Mouse (Mus musculus): ENCODE measurements at regions not wholly inside any gene's neighbourhood (a gene's known extent, or its start where the extent isn't known, plus 50 kb on each side); places are given as distances from the start of the nearest gene placed in this dataset.

DNA sequence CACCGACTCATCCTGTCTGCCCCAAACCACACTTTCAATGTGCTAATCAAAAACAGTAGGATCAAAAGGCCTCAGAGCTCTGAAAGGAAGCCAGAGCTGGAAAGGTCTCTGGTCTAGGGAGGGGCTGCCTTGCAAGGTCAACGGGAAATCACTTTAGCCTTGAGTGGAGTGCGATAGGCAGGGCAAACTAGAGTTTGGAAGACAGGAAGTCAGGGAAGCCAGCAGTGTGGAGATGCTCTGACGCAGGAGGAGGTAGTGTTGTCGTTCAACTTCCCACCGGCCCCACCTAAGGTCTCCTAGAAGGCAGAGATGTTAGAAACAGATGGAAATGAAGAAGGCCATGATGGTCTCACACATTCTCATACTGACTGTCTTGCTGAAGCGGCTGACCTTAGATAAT is 52.0 kb upstream of the Trp53i11 start:
- Histone ChIP-seq H3K9me3 (replicated peaks) (no peaks in the 10 kb centered on the region), H3K4me1 (no peaks in the 10 kb centered on the region), H3K27ac (no peak overlapping the region), H3K27me3 (ENCODE audit: low read depth, poor library complexity, severe bottlenecking) (no peaks in the 10 kb centered on the region), H3K36me3 (no peaks in the 10 kb centered on the region), H3K4me3 (no peak overlapping the region)
- no peak for DNase-seq (ENCODE audit: low spot score)
- WGBS, result 56% methylated on average over 7 of the region's 7 CpGs

GRCm38 (mm10) chr2:93133301-93133971 is 53.9 kb upstream of the Trp53i11 start:
- Histone ChIP-seq H3K27ac (no peak overlapping the region), H3K9me3 (replicated peaks) (no peaks in the 10 kb centered on the region), H3K36me3 (no peaks in the 10 kb centered on the region), H3K27me3 (ENCODE audit: low read depth, poor library complexity, severe bottlenecking) (no peaks in the 10 kb centered on the region), H3K4me3 (no peak overlapping the region), H3K4me1 (no peaks in the 10 kb centered on the region)
- 86% methylated on average over 10 of the region's 10 CpGs for WGBS
- no peak for DNase-seq (ENCODE audit: low spot score)

GRCm38 (mm10) chr2:93131825-93132623 is 55.3 kb upstream of the Trp53i11 start:
- WGBS, result 61% methylated on average over 9 of the region's 9 CpGs
- DNase-seq (ENCODE audit: low spot score), result no peak

DNA sequence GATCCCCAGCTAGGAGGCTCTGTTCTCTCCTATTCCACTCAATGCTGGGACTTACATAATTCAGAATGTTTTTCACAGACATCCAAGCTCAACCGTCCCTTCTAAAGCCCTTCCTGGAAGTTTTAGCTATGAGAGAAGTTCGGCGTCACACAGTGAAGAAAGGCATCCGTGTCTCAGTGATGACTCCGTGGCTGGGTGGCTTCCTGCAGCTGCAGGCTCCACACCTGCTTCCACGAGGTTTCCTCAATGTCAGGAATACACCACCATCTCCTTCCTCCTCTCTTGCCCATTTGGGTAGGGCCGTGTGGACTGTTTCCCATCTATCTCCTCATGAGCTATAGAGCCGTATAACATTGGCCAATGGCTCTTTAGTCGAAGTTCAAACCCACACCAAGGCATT is 56.1 kb upstream of the Trp53i11 start:
- DNase-seq (ENCODE audit: low spot score), result no peak
- 80% methylated on average over 9 of the region's 9 CpGs for WGBS
- peaks cover 4% of the 10 kb centered on the region for H3K4me1 ChIP-seq

More at GRCm38 (mm10) chr2:93131825-93132623, 55.3 kb upstream of the Trp53i11 start:
- H3K36me3 ChIP-seq, result no peaks in the 10 kb centered on the region
- H3K4me1 ChIP-seq, result no peaks in the 10 kb centered on the region
- H3K4me3 ChIP-seq, result no peak overlapping the region
- H3K9me3 ChIP-seq (replicated peaks), result no peaks in the 10 kb centered on the region
- no peaks in the 10 kb centered on the region for H3K27me3 ChIP-seq (ENCODE audit: low read depth, poor library complexity, severe bottlenecking)
- no peak overlapping the region for H3K27ac ChIP-seq

DNA sequence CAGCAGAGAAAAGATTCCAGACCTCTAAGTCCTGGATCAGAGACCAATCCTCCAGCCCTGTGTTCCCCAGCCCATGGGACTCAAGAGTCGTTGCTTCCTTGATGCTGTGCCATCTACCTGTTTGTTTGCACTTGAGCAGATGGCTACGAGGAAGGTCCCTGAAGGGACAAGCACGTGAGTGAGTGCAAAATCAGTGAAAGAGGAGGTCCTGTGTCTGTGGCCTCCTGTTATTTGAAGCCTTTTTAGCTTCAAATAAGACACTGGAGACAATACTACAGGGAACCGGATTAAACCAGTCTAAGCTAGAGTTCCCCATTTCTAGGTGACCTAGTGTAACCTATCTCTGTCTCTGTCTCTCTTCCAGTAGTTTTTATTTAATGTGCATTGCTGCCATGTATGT is 58.2 kb upstream of the Trp53i11 start:
- H3K4me1 ChIP-seq, result peaks cover 4% of the 10 kb centered on the region
- H3K27me3 ChIP-seq (ENCODE audit: low read depth, poor library complexity, severe bottlenecking), result no peaks in the 10 kb centered on the region
- no peak overlapping the region for H3K4me3 ChIP-seq
- 63% methylated on average over 4 of the region's 4 CpGs for WGBS
- no peaks in the 10 kb centered on the region for H3K9me3 ChIP-seq (replicated peaks)
- no peak for DNase-seq (ENCODE audit: low spot score)
- no peaks in the 10 kb centered on the region for H3K36me3 ChIP-seq
- no peak overlapping the region for H3K27ac ChIP-seq

More for the DNA sequence above, 56.1 kb upstream of the Trp53i11 start:
- Histone ChIP-seq H3K36me3 (no peaks in the 10 kb centered on the region), H3K4me3 (no peak overlapping the region), H3K27me3 (ENCODE audit: low read depth, poor library complexity, severe bottlenecking) (no peaks in the 10 kb centered on the region), H3K9me3 (replicated peaks) (no peaks in the 10 kb centered on the region), H3K27ac (no peak overlapping the region)

DNA sequence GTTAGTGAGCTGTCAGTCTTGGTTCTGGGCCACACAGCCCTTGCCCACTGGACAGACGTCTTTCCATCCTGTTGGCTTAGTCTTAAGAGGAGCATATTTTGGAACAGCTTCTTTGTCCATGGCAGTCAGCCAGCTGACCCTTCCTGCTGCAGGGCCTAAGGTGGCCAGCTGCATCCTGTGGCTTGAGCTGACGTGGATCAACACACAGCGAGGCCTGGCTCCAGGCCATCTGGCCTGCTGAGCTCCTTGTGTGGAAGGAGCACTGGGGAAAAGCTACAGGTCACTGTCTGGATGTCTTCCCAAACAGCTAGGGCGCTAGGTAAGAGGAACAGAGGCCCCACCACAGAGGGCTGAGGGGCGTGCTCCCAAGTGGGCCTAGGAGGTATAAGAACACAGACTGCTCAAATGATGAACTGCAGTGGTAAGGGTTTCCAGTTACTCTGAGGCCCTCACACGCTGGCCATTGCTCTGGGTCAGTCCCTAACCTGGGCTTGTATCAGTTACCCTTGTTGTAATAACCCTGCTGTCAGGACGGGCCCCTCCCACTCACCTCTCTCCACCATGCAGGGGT is 60.7 kb upstream of the Trp53i11 start:
- 67% methylated on average over 7 of the region's 7 CpGs for WGBS
- H3K4me1 ChIP-seq, result peaks cover 20% of the 10 kb centered on the region
- no peaks in the 10 kb centered on the region for H3K36me3 ChIP-seq
- DNase-seq (ENCODE audit: low spot score), result no peak
- no peaks in the 10 kb centered on the region for H3K9me3 ChIP-seq (replicated peaks)
- no peak overlapping the region for H3K27ac ChIP-seq
- no peaks in the 10 kb centered on the region for H3K27me3 ChIP-seq (ENCODE audit: low read depth, poor library complexity, severe bottlenecking)
- no peak overlapping the region for H3K4me3 ChIP-seq

DNA sequence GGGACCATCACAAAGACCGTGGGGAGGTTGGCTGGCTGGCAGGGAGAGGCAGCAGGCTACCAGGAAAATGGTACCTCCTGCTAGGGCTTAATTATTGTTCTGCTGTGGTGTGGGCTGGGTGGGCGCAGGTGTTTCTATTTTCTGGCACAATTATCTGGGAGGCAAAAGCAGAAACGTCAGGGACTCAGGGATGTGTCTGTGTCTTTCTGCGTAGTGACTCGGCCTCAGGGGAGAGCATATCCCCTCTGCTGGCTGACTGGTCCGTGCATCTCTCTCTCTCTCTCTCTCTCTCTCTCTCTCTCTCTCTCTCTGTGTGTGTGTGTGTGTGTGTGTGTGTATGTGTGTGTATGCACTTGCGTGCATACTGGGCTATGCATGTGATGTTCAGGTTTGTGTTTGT is 61.2 kb upstream of the Trp53i11 start:
- Histone ChIP-seq H3K27me3 (ENCODE audit: low read depth, poor library complexity, severe bottlenecking) (no peaks in the 10 kb centered on the region), H3K27ac (no peak overlapping the region), H3K4me3 (no peak overlapping the region), H3K4me1 (peaks cover 26% of the 10 kb centered on the region), H3K36me3 (no peaks in the 10 kb centered on the region), H3K9me3 (replicated peaks) (no peaks in the 10 kb centered on the region)
- DNase-seq (ENCODE audit: low spot score), result no peak
- WGBS, result 79% methylated on average over 7 of the region's 7 CpGs

- 90% methylated on average over 7 of the region's 7 CpGs for WGBS
- Histone ChIP-seq H3K4me1 (peaks cover 29% of the 10 kb centered on the region), H3K27me3 (ENCODE audit: low read depth, poor library complexity, severe bottlenecking) (no peaks in the 10 kb centered on the region), H3K9me3 (replicated peaks) (no peaks in the 10 kb centered on the region), H3K36me3 (no peaks in the 10 kb centered on the region), H3K27ac (no peak overlapping the region), H3K4me3 (no peak overlapping the region)
- DNase-seq (ENCODE audit: low spot score), result no peak
These were observed 62.4 kb upstream of the Trp53i11 start for GRCm38 (mm10) chr2:93124866-93125467.

DNA sequence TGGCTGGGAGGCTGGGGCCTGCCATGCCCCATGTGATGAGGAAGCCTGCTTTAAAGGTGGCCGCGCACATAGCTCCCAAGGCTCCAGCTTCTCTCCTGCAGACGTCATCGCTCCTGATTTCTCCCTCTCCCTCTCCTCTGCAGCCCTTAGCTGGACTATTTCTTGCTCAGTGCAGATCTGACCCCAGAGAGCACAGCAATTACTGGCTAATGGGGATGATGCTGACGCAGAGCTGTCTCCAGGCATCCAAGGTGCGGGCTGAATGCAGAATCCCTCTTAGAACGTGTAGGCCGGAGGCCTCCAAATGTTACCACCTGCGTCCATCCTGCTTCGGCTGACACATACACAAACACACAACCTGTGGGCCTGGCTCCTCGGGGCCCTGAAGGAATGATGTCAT is 63.5 kb upstream of the Trp53i11 start:
- DNase-seq (ENCODE audit: low spot score), result no peak
- Histone ChIP-seq H3K27me3 (ENCODE audit: low read depth, poor library complexity, severe bottlenecking) (no peaks in the 10 kb centered on the region), H3K9me3 (replicated peaks) (no peaks in the 10 kb centered on the region), H3K4me1 (peaks cover 34% of the 10 kb centered on the region), H3K27ac (0 out of 2 replicates have a peak overlapping the region, but pooled peaks have one; percentile 12), H3K4me3 (no peak overlapping the region), H3K36me3 (no peaks in the 10 kb centered on the region)
- 84% methylated on average over 11 of the region's 11 CpGs for WGBS

GRCm38 (mm10) chr2:93120386-93120785 is 67.0 kb upstream of the Trp53i11 start:
- Histone ChIP-seq H3K36me3 (no peaks in the 10 kb centered on the region), H3K27me3 (ENCODE audit: low read depth, poor library complexity, severe bottlenecking) (no peaks in the 10 kb centered on the region), H3K4me3 (no peak overlapping the region), H3K9me3 (replicated peaks) (no peaks in the 10 kb centered on the region), H3K4me1 (peaks cover 35% of the 10 kb centered on the region), H3K27ac (no peak overlapping the region)
- WGBS, result 85% methylated on average over 13 of the region's 13 CpGs
- no peak for DNase-seq (ENCODE audit: low spot score)

DNA sequence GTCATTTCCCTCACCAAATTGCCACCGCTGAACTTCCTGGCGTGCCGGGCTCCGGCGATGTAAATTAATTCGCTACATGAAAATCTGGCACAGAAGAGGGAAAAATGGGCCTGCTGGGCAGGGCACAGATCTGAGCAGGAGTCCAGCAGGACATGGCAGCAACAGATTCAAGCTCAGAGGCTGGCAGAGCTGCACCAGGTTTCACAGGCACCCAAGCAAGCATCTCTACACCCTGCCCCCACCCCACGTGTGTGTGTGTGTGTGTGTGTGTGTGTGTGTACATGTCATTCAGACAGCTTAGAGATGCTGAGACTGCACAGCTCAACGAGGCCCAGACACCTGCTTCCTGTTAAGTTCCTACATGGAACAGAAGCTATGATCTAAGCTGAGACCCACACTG is 68.3 kb upstream of the Trp53i11 start:
- 82% methylated on average over 8 of the region's 8 CpGs for WGBS
- no peak for DNase-seq (ENCODE audit: low spot score)
- H3K36me3 ChIP-seq, result no peaks in the 10 kb centered on the region
- no peaks in the 10 kb centered on the region for H3K9me3 ChIP-seq (replicated peaks)
- peaks cover 38% of the 10 kb centered on the region for H3K4me1 ChIP-seq
- H3K27me3 ChIP-seq (ENCODE audit: low read depth, poor library complexity, severe bottlenecking), result no peaks in the 10 kb centered on the region
- H3K27ac ChIP-seq, result no peak overlapping the region
- no peak overlapping the region for H3K4me3 ChIP-seq

- H3K27me3 ChIP-seq (ENCODE audit: low read depth, poor library complexity, severe bottlenecking), result peaks cover 9% of the 10 kb centered on the region; the same call in 1 of the 2 replicates
- no peak overlapping the region for H3K4me3 ChIP-seq
- no peaks in the 10 kb centered on the region for H3K36me3 ChIP-seq
- no peak for DNase-seq (ENCODE audit: low spot score)
- no peaks in the 10 kb centered on the region for H3K9me3 ChIP-seq (replicated peaks)
- no peak overlapping the region for H3K27ac ChIP-seq
- 52% methylated on average over 3 of the region's 3 CpGs for WGBS
- peaks cover 19% of the 10 kb centered on the region for H3K4me1 ChIP-seq
These were observed 69.3 kb upstream of the Prdm11 start for GRCm38 (mm10) chr2:93115303-93115702.

- H3K27ac ChIP-seq, result no peak overlapping the region
- no peaks in the 10 kb centered on the region for H3K9me3 ChIP-seq (replicated peaks)
- H3K36me3 ChIP-seq, result no peaks in the 10 kb centered on the region
- peaks cover 23% of the 10 kb centered on the region for H3K27me3 ChIP-seq (ENCODE audit: low read depth, poor library complexity, severe bottlenecking)
- WGBS, result 79% methylated on average over 7 of the region's 7 CpGs
- H3K4me3 ChIP-seq, result no peak overlapping the region
- peaks cover 15% of the 10 kb centered on the region for H3K4me1 ChIP-seq
- no peak for DNase-seq (ENCODE audit: low spot score)
These were observed 68.0 kb upstream of the Prdm11 start for GRCm38 (mm10) chr2:93113929-93114328.

Data from limb, embryonic 10.5 days (tissue).